Mouse (Mus musculus) kidney, postnatal 10 days (tissue): Measurements from ENCODE around the gene Pigr.

Experiments used
- DNase-seq: peaks from one replicate; pipeline ENCODE4 v3.0.0; 2021; ENCODE audit warnings: mixed read lengths

Pigr gene

DNA sequence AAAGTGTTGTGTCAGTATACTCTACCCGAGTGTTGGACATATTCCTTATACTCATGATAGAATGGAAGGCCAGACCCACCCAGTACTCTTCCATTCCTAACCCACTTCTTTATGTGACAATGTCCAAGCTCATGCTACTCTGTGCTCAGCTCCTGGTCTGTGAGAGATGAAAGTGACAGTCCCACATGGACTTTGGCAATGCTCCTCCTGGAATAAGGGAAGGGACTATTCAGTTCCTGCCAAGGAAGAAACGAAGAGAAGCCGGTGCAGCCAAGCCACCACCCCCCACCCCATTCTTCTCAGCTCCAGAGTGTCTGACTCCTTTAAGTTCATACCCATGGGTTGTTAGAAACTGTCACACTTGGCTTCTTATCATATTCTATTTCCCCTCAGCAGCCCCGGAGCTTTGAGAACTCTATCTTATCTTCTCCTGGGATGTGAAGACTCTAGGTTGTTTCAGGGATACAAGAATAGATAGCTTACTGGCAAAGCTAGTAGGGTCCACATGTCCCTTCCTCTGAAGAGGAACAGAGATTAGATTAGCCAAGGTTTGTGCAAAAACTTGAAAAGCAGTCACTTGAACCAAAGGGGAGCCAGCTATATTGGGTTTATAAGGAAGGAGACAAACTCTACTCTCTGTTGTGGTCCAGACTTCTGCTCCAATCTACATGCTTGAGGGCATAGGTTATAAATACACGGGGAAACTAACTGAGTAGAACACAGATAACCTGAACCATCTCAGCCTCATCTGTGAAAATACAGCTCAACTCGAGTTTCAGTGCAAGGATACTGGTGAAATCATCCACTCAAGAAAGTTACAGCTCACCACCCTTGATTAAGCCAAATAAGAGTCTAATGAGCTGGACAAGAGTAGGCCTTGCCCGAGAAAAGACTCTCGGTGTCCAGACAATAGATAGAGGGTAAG, 3.7 kb downstream of the Pigr start:
- no peak for DNase-seq

DNA sequence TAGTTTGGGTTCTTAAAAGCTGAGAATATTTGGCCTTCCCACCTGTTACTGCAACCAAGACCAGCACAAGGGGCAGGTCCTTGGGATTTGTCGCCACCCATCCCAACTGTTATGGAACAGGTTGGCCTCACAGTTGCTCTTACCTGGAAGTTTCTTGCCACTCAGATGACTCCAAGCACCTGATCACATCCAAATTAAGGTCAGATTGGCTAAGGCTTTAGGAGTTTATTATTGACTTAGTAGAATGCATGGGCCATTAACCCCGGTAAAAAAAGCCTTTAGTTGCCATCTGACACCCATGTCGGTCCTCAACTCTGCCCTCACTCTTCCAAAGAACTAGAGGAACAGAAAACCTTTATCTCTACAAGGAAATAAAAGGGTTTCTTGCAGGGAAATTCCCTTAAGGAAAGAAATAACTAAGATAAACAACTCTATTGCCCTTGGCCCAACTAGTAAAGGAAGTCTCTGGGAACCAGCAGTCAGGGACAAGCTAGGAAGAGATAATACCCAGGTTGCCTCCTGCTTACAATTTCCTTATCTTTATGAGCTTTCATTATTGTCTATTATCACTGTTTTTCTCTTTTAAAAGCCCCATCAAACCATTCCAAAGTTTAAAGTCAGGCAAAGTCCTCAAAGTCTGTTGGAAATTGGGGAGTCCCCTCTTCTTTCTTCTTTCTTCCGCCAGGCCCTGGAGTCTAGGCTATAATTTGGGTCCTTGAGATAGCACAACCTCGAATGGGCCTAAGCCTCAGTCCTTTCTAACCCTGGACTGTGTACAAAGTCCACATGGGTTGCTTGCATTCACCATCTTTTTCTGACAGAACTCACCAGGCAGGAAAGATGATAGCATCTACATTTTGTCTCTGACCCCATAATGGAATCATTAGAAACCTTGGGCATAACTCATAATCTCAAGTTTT, 6.0 kb downstream of the Pigr start:
- DNase-seq: peak; percentile 33

DNA sequence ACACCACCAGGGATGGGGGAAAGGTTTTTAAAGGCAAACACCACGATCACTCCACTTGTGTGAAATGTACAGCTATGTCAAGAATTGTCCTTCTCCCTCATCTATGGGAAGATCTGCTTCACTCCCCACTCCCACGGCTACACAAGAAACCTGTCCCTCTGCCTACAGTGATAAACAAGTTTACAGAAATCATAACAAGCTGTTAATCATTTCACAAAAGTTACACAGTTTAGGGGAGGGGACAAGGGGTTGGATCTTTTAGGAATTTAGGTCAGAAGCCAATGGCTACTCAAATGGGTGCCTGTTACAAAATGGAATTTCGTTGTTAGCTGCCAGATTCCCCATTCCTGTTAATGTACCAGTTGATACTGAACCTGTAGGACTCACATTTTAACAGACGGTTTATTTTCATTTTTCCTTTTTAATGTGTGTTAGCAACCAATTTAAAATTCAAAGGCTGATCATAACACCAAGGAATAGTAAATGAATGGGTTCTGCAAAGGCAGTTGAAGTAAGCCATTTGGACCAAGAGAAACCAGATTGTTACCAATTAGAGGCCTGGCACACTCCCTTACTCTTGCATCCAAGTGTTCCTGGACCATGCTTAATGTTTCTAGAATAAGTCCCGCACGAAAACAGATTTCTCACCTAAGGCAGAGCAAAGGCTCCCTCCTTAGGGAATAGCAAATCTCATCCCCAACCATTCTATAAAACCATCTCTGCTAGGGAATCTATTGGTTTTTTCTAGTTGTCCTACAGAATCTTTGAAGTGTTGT, 8.9 kb downstream of the Pigr start:
- DNase-seq: no peak

DNA sequence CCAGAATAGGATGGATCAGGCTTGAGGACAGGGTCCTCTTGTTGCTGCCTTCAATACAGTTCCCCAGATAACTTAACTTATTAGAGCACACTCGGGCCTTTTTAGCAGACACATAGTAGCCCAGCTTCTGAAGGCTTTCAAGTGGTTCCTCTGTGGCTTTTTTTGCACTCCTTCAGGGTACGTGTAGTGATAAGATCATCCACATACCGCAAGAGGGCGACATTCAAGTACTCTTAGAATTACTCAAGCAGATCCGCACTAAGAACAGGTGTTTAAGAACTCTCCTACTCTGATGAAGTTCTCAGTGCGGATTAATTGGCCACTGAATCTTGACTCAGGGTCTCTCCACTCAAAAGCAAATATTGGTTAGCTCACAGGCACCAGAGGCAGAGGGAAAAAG, 11.8 kb downstream of the Pigr start:
- peak; percentile 46 for DNase-seq

DNA sequence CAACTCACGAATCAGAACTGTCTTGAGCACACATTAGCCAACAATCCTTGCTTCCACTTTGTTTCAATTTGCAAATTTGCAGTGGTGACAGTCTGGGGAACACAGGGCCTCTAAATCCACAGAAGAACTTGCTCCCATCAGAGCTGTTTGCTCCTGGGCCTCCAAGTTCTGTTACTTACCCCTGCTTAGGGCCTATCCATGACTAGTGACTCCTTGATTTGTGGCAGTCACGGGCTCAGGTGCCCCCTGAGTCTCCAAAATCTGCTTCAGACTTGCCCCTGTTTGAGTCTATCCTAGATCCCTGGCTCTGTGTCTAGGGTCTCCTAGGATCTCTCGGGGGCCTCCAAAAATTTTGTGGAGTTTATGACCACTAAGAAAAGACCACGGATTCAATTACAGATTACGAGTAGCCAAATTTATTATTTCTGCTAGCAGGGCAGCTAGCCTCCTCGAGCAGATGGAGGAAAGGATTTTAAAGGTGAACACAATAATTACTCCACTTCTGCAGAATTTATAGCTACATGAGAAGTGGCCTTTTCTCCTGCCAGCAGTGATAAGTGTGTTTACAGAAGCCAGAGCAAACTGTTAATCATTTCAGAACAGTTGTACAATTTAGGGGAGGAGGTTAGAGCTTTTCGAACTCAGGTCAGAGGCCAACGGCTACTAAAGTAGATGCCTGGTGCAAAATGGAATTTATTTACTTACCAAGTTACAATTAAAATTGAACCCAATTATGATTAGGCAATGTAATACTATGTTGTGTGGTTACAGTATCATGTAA, 14.3 kb downstream of the Pigr start:
- DNase-seq: no peak

DNA sequence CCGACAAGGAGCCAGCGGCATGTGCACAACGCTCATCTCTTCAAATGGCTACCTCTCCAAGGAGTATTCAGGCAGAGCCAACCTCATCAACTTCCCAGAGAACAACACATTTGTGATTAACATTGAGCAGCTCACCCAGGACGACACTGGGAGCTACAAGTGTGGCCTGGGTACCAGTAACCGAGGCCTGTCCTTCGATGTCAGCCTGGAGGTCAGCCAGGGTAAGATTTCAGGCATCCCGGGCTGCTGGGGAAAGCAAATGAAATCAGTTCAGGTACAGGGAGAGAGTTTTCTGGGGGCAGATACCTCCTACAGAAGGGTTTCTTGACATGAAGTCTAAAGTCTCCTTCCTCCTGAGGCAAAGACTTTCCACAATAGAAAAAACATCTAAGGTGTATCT, 15.1 kb downstream of the Pigr start:
- DNase-seq: no peak

DNA sequence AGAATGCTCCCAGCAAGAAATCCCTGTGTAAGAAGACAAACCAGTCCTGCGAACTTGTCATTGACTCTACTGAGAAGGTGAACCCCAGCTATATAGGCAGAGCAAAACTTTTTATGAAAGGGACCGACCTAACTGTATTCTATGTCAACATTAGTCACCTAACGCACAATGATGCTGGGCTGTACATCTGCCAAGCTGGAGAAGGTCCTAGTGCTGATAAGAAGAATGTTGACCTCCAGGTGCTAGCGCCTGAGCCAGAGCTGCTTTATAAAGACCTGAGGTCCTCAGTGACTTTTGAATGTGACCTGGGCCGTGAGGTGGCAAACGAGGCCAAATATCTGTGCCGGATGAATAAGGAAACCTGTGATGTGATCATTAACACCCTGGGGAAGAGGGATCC, 18.0 kb downstream of the Pigr start:
- DNase-seq: no peak

DNA sequence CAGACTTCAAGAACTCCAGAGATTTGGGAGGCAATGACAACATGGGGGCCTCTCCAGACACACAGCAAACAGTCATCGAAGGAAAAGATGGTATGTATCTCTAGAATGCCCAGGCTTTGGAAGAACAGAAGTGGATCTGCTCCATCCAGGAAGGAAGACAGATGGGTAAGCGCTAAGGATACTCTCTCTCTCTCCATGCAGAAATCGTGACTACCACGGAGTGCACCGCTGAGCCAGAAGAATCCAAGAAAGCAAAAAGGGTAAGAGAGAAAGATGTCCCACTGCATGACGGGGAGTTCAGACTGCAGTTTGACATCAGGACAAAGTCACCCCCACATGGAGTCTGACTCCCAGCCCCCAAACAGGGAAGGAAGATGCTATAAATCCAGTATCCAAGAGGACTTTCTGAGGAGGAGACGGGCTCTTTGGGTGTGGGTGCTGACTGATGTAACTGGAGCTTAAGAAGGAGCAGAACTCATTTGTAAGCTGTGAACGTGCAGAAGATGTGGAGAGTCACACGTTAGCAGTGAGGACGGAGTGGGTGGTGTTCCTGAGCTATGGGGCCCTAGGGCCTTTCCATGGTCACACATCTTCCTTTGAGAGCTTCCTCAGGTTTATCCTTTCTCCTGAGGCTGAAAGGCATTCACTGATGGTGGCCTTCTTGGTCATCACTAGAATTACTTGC, 23.2 kb downstream of the Pigr start:
- DNase-seq: no peak

DNA sequence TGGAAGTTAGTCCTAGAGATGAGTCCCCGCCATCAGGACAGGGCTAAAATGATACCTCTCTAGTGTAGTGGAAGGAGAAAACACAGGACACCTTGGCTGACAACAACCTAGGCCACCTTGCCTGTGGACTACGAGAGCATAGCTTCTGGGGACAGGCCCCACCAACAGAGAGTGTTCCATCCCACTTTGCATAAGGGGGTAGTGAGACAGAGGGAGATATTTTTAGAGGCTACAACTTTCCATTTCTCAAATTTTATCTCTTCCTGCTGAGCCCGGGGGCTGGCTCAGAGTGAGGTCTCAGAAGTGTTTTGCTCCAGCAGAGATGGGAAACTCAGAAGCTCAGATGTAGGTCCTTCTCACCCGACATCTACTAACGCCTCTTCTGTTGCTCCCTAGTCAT, 23.9 kb downstream of the Pigr start:
- DNase-seq: no peak

DNA sequence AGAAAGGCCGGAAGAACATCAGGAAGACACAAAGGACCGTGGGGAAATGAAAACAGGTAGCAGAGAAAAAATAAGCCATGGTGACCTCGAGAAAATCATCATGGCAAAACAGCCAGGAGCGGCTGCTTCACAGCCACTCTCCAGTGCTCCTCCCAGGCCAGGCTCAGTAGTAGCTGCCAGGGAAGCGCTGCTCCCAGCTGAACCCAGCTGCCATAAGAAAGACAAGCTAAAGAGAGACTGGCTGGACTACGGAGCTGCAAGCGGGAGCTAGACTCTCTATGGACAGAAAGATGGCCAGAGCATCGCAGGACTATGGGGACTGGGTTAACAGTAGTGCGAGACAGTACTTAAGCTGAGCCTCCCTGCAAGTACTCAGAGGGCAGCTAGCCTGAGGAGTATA, 28.3 kb downstream of the Pigr start:
- no peak for DNase-seq

DNA sequence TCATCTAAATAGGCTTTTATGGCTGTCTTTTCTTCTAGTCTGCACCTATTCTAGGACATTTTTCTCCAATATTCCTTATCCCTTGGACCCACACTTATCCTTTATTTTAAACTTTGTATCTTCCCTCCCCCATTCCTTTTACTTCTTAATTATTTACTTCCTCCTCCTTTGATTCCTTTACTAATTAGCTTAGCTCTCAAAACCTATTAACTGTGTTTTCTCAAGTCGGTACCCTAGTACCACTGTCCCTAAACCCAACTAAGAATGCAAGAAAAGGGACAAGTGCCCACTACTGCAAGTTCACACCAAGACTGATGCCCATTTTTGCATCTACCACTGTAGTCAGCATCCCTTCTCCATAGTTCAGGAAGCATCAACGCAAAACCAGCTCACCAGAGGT, 29.2 kb downstream of the Pigr start:
- DNase-seq: no peak

DNA sequence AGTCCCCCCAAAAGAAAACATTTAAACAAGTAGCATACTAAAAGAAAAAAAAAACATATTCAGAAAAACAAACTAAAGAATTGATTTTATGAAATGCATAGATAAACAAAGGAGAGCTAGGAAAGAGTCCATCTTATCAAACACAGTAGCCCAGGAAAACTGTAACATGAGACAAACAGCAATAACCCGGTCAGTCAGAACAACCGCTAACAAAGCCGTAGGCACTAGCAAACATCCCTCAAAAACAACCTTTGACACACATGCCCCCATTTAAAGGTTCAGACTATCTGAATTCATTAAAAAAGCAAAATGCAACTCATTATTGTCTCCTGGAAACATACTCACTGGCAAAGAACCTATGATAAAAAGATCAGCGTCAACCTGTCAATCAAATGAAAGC, 31.0 kb downstream of the Pigr start:
- no peak for DNase-seq

DNA sequence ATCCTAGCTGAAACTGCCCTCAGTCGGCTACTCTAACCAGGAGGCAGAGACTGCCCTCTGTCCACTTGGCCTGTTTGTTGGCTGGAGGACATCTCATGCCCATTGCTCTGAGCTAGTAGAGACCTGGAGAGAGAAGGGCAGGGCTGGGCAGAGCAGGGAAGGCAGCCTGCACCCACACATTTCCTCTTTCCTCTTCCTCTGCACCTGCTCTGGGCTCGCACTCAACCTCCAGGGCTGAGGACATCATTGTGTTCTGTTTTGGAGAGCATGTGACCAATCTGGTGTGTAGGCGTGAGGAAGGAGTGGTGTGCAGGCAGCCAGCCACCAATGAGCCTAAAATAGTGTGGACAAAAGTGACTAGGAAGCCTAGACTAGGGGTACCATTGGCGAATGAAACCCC, 37.8 kb downstream of the Pigr start:
- DNase-seq: no peak

DNA sequence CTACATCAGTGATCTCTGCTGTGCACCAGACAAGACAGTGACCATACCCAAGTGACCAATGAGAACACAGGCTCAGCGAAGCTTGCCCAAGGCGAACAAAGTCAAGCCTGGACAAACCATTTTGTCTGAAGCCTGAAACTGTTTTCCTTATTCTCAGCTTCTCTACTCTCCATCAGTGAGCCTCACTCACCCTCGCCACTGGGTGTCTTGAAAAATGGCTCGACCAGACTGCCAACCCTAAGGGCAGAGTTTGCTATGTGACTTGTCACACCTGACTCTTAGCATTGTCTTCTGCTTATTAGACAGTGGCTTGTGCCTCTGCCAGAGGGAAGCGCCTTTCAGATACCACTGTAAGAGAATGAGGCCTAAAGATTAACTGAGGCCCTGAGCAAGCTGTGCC, 38.3 kb downstream of the Pigr start:
- DNase-seq: no peak

DNA sequence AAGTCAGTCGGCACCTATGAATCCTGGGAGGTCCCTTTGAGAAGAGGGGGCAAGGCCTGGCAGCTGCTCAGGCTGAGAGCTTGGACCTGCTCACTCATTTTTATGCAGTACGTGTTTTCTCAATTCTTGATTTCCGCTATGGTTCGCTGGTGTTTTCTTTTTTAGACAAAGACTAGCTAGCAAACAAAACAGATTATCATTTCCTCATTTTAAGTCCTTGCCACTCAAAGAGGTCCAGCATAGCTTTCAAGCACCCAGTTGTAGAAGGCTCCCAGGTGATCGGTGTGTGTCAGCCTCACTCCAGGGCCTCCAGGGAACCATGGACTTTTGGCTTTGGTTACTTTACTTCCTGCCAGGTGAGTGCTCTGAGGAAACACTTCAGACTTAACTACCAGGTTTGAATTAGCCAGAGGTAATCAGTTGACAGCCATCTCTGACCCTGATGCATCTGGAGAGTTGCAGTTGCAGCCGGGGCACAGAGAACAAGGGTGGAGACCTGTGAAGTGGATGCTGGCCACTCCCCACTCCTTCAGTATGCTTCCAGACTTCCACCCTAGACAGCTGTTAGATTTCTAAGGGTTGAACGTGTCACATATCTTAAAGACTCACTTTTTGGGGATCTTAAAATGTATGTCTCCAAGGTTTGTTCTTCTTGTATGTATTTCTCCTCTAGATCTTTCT, 39.2 kb downstream of the Pigr start, which contains the start of gene Fcmr:
Gene Fcmr, plus strand, starts transcription at position 129 of the 681 bp plus-strand sequence.
- no peak for DNase-seq

DNA sequence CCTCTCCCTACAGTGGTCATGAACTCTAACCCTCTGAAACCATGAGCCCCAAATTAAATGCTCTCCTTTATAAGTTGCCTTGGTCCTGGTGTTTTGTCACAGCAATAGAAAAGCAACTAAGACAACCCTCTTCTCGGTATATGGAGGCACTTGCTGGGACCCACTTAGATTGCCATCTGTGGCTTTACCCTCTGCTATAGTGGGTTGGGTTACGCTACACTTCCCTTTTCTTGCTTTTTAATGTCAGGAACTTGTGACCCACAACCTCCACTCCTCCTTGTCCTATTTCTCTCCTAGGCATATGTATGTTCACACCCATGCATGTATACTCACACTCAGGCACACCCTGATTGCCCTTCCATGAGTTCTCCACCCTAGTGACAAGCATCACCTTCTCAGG, 46.4 kb downstream of the Pigr start:
- no peak for DNase-seq

DNA sequence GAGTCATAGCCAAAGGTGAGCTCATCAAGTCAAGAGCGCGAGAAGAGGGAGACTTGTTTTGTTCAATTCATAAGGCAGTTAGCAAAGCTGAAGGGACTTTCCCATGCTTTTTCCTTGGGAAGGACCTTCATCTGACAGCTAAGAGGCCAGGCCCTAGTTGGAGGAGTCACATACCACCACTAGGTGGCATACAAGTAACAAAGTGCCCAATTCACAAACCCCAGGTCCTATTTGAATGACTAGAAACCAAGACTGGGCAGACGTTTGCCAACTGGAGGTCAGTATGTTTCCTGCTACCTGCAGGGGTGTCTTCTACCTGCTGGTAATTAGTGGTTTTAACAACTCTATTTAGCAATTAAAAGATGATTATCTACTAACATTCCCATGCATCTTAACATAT, 48.7 kb downstream of the Pigr start:
- DNase-seq: peak; percentile 60

DNA sequence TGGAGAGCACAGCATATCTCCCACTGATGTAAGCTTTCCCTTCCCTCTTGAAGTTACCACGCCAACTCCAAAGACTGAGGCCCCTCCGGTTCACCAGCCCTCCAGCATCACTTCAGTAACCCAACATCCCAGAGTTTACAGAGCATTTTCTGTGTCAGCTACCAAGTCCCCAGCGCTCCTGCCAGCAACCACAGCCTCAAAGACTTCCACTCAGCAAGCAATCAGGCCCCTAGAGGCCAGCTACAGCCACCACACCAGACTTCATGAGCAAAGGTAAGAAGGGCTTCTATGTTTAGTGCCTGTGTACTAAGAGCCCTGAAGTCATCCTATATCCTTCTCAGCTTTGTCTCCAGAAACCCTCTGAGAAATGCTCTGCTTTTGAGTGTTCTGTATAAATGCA, 49.4 kb downstream of the Pigr start:
- no peak for DNase-seq

DNA sequence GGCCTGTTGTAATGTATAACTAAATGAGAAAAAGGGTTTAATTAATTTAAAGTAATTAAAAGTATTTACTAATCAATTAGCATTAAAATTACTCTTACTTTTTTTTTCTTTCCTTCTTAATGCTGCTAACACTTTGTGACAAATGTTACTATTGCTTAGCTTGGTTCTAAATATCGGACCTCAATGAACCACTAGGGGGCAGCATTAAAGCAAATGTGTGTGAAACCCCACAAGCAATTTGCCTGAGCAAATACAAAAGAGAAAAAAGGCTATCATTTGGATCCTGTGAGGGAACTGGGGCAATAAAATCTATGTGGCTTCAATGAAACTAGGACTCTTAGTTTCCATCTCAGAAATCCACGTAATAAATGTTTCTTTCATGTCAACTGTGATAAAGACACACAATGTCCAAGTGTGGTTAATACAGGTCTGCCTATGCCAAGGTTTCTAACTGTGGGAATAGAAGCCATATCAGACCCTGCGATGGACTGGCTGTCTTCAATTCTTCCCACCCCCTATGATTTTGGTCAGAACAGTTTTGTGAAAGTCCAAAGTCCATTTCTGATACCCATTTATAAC, 50.5 kb downstream of the Pigr start:
- peak; percentile 69 for DNase-seq

DNA sequence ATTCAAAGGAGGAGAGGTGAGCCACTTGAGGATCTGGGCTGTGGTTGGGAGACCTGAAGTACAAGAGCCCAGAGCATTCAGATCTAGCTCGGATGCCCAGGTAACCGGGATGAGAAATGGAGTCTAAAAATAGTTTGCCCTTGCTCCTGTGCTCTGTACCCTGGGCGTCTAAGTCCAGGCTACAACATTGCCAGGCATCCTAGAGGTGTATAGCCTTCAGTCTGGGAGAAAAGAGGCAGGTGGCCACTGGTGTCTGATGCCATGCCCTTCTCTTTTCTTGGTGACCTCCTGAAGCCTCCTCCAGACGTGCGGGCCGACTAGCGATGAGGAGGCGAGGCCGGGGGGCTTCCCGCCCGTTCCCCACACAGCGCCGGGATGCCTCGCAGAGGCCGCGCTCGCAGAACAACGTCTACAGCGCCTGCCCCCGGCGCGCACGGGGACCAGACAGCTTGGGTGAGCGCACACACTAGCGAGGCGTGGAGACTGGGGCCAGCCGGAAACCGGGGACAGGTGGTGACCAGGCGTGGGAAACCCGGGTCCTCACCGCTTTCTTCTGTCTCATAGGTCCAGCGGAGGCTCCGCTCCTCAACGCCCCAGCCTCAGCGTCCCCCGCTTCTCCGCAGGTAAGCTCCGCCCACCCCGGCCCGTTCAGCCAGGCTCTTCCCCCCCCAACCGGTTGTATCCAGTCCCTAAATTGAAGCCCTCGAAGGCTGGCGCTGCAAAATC, 51.6 kb downstream of the Pigr start:
- peak; percentile 59 for DNase-seq
